Mouse (Mus musculus): Measurements from ENCODE around the gene Ebf1. TPM values are rescaled to one million over a fixed set of nuclear protein-coding genes. Genes with fewer than 3 reads are reported as not detected.
"Not testable (repeated sequence)": the region's sequence is repeated elsewhere in the genome, so short reads cannot be mapped to it uniquely, and the experiment has no call there.

Gene Ebf1
- 1.1 and 1.2 TPM in 2 replicates for polyA plus RNA-seq (2012; rRNA removed)

DNA sequence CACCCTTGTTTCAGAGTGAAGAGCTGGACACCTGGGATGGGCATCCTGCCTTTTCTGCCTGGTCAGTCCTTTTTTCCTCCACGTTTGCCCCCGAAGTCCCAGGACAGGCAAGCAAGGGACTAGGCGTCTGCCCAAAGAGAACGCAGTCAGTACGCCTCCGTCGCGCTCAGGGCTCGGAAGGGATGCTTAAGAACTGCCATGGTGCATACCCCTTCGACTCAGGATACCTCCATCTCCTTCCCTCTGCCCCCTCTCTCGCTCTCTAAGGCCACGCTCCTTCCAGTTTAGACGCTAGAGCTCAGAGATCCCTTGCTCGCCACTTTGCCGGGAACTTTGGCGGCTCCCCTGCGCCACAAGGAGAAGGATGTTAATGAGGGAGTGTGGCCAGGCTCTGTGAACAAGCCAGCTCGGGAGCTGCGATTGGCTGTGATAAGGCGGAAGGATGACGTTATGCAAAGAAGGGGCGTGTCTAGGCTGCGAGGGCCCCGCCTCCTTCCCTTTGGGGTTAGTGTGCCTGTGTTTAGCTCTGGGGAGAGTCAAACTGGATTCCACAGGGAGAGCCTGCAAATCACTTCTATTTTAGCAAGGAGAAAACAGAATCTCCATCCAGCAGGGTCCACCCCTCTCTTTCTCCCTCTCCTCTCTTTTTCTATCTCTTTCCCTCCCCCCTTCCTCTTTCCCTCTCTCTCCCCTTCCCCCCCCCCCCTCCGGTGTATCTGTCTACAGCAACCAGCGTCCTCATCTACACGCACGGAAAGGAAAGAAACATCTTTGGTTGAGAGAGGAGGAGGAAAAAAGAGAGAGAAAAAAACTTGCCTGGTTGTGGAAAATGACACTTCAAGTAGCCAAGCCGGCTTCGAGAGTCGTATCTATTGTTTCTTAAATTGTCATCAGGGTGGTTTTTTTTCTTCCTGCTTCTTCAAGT lies at the start of gene Ebf1:
TSS of gene Ebf1 (plus strand) at position 530 of the 925 bp plus-strand sequence.
- H3K4me3 ChIP-seq (ENCODE audit: control insufficient read depth, low read depth, low read length): peak within 1 kb of the TSS; percentile 78
- peaks cover 6% of the 10 kb centered on the region for H3K27me3 ChIP-seq (ENCODE audit: control insufficient read depth, insufficient read depth, low read length)
- H3K36me3 ChIP-seq (ENCODE audit: control insufficient read depth, insufficient read depth, low read length): no peaks in the 10 kb centered on the region
- H3K27ac ChIP-seq (ENCODE audit: control insufficient read depth, insufficient read depth, low read depth, low read length): peak within 1 kb of the TSS; percentile 67
- TF ChIP-seq POLR2A (IDR thresholded peaks at IDR 0.05; ENCODE audit: control insufficient read depth, low read depth, low read length) (peak; percentile 63; the same call in 1 of the 2 replicates), CTCF (IDR thresholded peaks at IDR 0.05; ENCODE audit: control insufficient read depth, insufficient read depth, insufficient replicate concordance, low read depth, low read length) (no peak)
- H3K4me1 ChIP-seq (ENCODE audit: control insufficient read depth, insufficient read depth, low read length): peaks cover 15% of the 10 kb centered on the region

DNA sequence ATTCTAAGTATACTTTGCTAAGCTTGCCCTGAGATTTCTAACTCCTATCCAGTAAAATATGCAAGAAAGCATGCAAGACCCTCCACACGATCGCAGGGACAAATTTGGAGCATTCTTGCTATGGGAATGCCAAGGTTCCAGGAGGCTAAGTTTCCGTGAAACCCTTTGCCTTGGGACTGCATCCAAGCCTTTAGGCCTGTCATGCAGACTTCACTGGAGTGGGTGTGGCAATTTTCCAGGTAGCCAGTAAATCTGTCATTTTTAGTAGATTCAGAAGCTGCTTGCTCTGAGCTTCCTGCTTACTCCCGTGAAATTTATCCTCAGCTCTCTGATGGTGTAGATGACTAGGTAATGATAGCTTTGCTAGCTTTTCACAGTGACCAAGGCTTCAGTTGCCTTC lies 46.8 kb upstream of the Ebf1 start:
- H3K4me1 ChIP-seq (ENCODE audit: control insufficient read depth, insufficient read depth, low read length); H3K36me3 ChIP-seq (ENCODE audit: control insufficient read depth, insufficient read depth, low read length); H3K4me3 ChIP-seq (ENCODE audit: control insufficient read depth, low read depth, low read length); H3K27me3 ChIP-seq (ENCODE audit: control insufficient read depth, insufficient read depth, low read length); H3K27ac ChIP-seq (ENCODE audit: control insufficient read depth, insufficient read depth, low read depth, low read length): not testable (repeated sequence)

DNA sequence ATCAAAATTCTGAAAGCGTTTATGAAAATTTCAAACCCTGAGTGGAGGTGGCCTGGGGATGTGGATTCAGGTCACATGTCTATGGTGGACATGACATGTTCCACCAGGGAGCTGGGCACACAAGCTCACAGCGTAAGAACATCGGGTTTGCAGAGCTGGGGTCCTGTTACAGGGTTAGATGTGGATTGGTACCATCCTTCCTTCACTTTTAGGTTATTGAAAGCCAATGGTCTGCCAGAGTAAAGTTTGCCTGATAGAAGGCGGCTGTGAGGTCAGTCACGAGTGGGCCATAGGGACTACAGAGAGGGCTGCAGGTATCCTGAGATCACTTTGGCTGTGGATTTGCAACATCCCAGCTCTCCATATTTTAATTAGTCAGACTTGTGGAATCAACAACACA lies 44.3 kb upstream of the Ebf1 start:
- no peaks in the 10 kb centered on the region for H3K27me3 ChIP-seq (ENCODE audit: control insufficient read depth, insufficient read depth, low read length)
- no peaks in the 10 kb centered on the region for H3K4me1 ChIP-seq (ENCODE audit: control insufficient read depth, insufficient read depth, low read length)
- no peak overlapping the region for H3K27ac ChIP-seq (ENCODE audit: control insufficient read depth, insufficient read depth, low read depth, low read length)
- no peak overlapping the region for H3K4me3 ChIP-seq (ENCODE audit: control insufficient read depth, low read depth, low read length)
- H3K36me3 ChIP-seq (ENCODE audit: control insufficient read depth, insufficient read depth, low read length): no peaks in the 10 kb centered on the region
- TF ChIP-seq CTCF (IDR thresholded peaks at IDR 0.05; ENCODE audit: control insufficient read depth, insufficient read depth, insufficient replicate concordance, low read depth, low read length) (no peak), POLR2A (IDR thresholded peaks at IDR 0.05; ENCODE audit: control insufficient read depth, low read depth, low read length) (no peak)

DNA sequence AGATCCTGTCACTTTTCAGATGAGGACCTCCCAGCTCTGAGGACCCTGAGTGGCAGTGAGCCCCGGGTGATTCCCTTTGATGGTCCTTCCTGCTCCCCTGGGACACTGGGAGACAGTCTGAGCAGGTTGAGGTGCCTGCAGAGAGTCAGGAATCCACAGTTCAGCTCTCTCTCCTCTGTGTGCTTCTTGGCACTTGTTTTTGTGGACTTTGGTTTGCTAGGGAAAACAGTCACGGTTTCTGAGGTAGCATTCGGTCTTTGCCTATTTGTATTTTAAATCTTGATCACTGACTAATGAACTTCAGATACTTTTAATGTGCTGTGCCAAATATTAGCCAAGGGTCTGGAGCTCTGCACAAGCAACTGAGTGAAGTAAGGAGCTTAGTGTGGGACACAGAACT lies 43.7 kb upstream of the Ebf1 start:
- H3K27ac ChIP-seq (ENCODE audit: control insufficient read depth, insufficient read depth, low read depth, low read length): no peak overlapping the region
- no peaks in the 10 kb centered on the region for H3K27me3 ChIP-seq (ENCODE audit: control insufficient read depth, insufficient read depth, low read length)
- H3K36me3 ChIP-seq (ENCODE audit: control insufficient read depth, insufficient read depth, low read length): no peaks in the 10 kb centered on the region
- TF ChIP-seq POLR2A (IDR thresholded peaks at IDR 0.05; ENCODE audit: control insufficient read depth, low read depth, low read length) (no peak), CTCF (IDR thresholded peaks at IDR 0.05; ENCODE audit: control insufficient read depth, insufficient read depth, insufficient replicate concordance, low read depth, low read length) (no peak)
- H3K4me3 ChIP-seq (ENCODE audit: control insufficient read depth, low read depth, low read length): no peak overlapping the region
- H3K4me1 ChIP-seq (ENCODE audit: control insufficient read depth, insufficient read depth, low read length): no peaks in the 10 kb centered on the region

DNA sequence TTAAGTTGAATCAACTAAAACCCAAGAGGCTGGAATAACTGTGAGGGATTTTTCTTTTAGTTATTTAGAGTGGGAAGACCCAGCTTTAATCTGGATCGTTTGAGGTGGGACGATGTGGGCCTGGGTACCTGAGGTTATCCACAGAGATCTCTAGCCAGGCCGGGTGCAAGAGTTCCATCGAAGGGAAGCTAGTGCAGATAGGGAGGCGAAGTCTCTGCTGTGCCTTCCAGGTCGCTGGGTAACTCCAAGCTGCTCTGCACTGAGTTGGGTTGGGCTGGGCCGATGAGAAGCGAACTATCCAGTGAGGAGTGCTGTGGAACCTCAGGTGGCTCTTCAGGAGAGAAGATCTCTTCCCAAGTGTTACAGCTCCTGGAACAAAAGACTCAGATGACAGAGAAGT lies 42.7 kb upstream of the Ebf1 start:
- Histone ChIP-seq H3K27ac (ENCODE audit: control insufficient read depth, insufficient read depth, low read depth, low read length) (no peak overlapping the region), H3K27me3 (ENCODE audit: control insufficient read depth, insufficient read depth, low read length) (no peaks in the 10 kb centered on the region), H3K4me3 (ENCODE audit: control insufficient read depth, low read depth, low read length) (no peak overlapping the region), H3K4me1 (ENCODE audit: control insufficient read depth, insufficient read depth, low read length) (no peaks in the 10 kb centered on the region), H3K36me3 (ENCODE audit: control insufficient read depth, insufficient read depth, low read length) (no peaks in the 10 kb centered on the region)
- no peak for TF ChIP-seq POLR2A (IDR thresholded peaks at IDR 0.05; ENCODE audit: control insufficient read depth, low read depth, low read length)
- TF ChIP-seq CTCF (IDR thresholded peaks at IDR 0.05; ENCODE audit: control insufficient read depth, insufficient read depth, insufficient replicate concordance, low read depth, low read length): no peak

DNA sequence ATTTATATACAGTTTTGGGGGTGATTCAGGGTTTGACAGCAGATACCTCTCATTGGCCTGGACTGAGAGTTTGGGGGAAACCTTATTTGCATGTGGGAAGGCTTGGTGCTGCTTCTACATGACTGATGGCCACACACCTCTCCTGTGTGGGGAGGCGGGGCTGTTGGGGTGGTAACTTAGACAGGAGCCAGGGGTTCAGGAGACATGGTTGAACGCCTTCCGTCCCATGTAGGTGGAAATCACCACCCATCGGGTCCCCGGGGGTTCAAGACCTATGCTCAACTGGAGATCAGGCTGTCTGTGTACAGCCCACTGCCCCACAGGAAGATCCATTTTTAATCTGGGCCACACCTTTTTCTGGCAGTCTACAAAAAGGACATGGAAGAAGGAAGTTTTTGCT lies 42.3 kb upstream of the Ebf1 start:
- H3K4me3 ChIP-seq (ENCODE audit: control insufficient read depth, low read depth, low read length): no peak overlapping the region
- H3K4me1 ChIP-seq (ENCODE audit: control insufficient read depth, insufficient read depth, low read length): no peaks in the 10 kb centered on the region
- TF ChIP-seq POLR2A (IDR thresholded peaks at IDR 0.05; ENCODE audit: control insufficient read depth, low read depth, low read length): no peak
- no peaks in the 10 kb centered on the region for H3K36me3 ChIP-seq (ENCODE audit: control insufficient read depth, insufficient read depth, low read length)
- H3K27ac ChIP-seq (ENCODE audit: control insufficient read depth, insufficient read depth, low read depth, low read length): no peak overlapping the region
- no peaks in the 10 kb centered on the region for H3K27me3 ChIP-seq (ENCODE audit: control insufficient read depth, insufficient read depth, low read length)

DNA sequence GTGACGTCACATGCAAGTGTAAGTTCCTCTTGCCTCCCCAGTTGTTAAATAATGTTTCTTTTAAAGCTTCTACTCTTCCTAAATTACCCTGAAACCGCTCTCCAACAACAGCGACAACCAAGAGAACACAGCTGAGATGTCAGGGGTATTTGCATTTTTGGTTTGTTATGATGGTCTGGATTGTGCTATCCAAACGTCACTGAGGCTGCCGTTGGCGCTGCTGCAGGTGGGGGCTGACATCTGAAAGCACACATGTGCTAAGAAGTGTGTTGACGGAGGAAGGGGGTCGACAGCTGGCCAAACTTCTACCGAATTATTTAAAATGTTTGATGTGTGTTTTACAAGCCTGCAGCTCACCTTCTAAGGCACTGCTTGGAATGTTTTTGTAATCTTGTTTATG lies 39.2 kb upstream of the Ebf1 start:
- H3K36me3 ChIP-seq (ENCODE audit: control insufficient read depth, insufficient read depth, low read length): no peaks in the 10 kb centered on the region
- H3K27me3 ChIP-seq (ENCODE audit: control insufficient read depth, insufficient read depth, low read length): no peaks in the 10 kb centered on the region
- no peak overlapping the region for H3K4me3 ChIP-seq (ENCODE audit: control insufficient read depth, low read depth, low read length)
- TF ChIP-seq CTCF (IDR thresholded peaks at IDR 0.05; ENCODE audit: control insufficient read depth, insufficient read depth, insufficient replicate concordance, low read depth, low read length) (no peak), POLR2A (IDR thresholded peaks at IDR 0.05; ENCODE audit: control insufficient read depth, low read depth, low read length) (no peak)
- no peaks in the 10 kb centered on the region for H3K4me1 ChIP-seq (ENCODE audit: control insufficient read depth, insufficient read depth, low read length)
- no peak overlapping the region for H3K27ac ChIP-seq (ENCODE audit: control insufficient read depth, insufficient read depth, low read depth, low read length)
